Mouse (Mus musculus) thymus, adult 2 months (tissue): ENCODE measurements at regions not wholly inside any gene's neighbourhood (a gene's known extent, or its start where the extent isn't known, plus 50 kb on each side); places are given as distances from the start of the nearest gene placed in this dataset.

ENCODE experiments used
- CTCF ChIP-seq: fragments of 200-500 bp; IDR thresholded peaks from 2 replicates; pipeline ENCODE4 v1.5.1; 2012; ENCODE audit warnings: mild to moderate bottlenecking, control low read depth, low read length, moderate library complexity, borderline replicate concordance; ENCODE audit not compliant: control insufficient read depth, poor library complexity, insufficient read depth; ENCODE audit errors: extremely low read depth
- POLR2A ChIP-seq: fragments of 200-500 bp; IDR thresholded peaks from 2 replicates; pipeline ENCODE4 v1.6.1; 2012; ENCODE audit warnings: mild to moderate bottlenecking, low read length, control low read depth, moderate library complexity; ENCODE audit not compliant: control insufficient read depth, poor library complexity, insufficient read depth; ENCODE audit errors: extremely low read depth

GRCm38 (mm10) chr17:83093862-83094261, 121.2 kb upstream of the Pkdcc start:
- no peak for TF ChIP-seq CTCF
- TF ChIP-seq POLR2A, result no peak
